Mouse (Mus musculus) MEL (cell line): ENCODE results near the gene Lin54. TPM values are rescaled to one million over a fixed set of nuclear protein-coding genes. Genes with fewer than 3 reads are reported as not detected.

Experiments used
- DNase-seq: peaks from one replicate; pipeline ENCODE4 v3.0.0; 2011; ENCODE audit warnings: low read depth, low spot score
- H3K27ac ChIP-seq: 2 replicates; pipeline ENCODE4 v1.5.1; 2012; ENCODE audit warnings: low read depth, mild to moderate bottlenecking, control low read depth, low read length, moderate library complexity; ENCODE audit not compliant: control insufficient read depth
- H3K27me3 ChIP-seq, 2 experiments: fragments of 150-350 bp in 1 of 2; sonication (generic) in 1 of 2; 2 replicates each; pipeline ENCODE4 v1.6.1; 2012; ENCODE audit warnings: low read length in 2 of 2, mild to moderate bottlenecking in 2 of 2, improper control_type of control experiment in 1 of 2, moderate library complexity in 1 of 2; ENCODE audit not compliant: insufficient read depth in 2 of 2, control insufficient read depth in 1 of 2
- H3K36me3 ChIP-seq, 2 experiments: 2 replicates each; pipeline ENCODE4 v1.6.1; 2012 to 2014; ENCODE audit warnings: low read length in 2 of 2, improper control_type of control experiment in 1 of 2, inconsistent platforms in 1 of 2, mild to moderate bottlenecking in 1 of 2; ENCODE audit not compliant: insufficient read depth in 2 of 2, control insufficient read depth in 1 of 2
- H3K4me1 ChIP-seq, 2 experiments: fragments of 150-350 bp in 1 of 2; sonication (generic) in 1 of 2; 2 replicates each; pipeline ENCODE4 v1.6.1; 2012; ENCODE audit warnings: low read length in 2 of 2, improper control_type of control experiment in 1 of 2, mild to moderate bottlenecking in 1 of 2; ENCODE audit not compliant: insufficient read depth in 2 of 2, control insufficient read depth in 1 of 2
- H3K4me3 ChIP-seq, 2 experiments: fragments of 150-350 bp in 1 of 2; sonication (generic) in 1 of 2; 2 replicates each; pipeline ENCODE4 v1.5.1; 2012; ENCODE audit warnings: low read depth in 2 of 2, low read length in 2 of 2, mild to moderate bottlenecking in 2 of 2, moderate library complexity in 2 of 2, control low read depth in 1 of 2, improper control_type of control experiment in 1 of 2; ENCODE audit not compliant: control insufficient read depth in 1 of 2, insufficient read depth in 1 of 2
- H3K79me2 ChIP-seq: 2 replicates; pipeline ENCODE4 v1.6.1; 2012; ENCODE audit warnings: mild to moderate bottlenecking, low read length, moderate library complexity; ENCODE audit not compliant: control insufficient read depth, poor library complexity, insufficient read depth
- H3K9ac ChIP-seq: 2 replicates; pipeline ENCODE4 v1.6.1; 2012; ENCODE audit warnings: low read depth, mild to moderate bottlenecking, control low read depth, low read length, moderate library complexity; ENCODE audit not compliant: control insufficient read depth, poor library complexity, severe bottlenecking
- H3K9me3 ChIP-seq: fragments of 150-350 bp; sonication (generic); replicated peaks from 2 replicates; pipeline ENCODE4 v1.6.1; 2012; ENCODE audit warnings: mild to moderate bottlenecking, low read length, improper control_type of control experiment, moderate library complexity; ENCODE audit not compliant: insufficient read depth
- CHD1 ChIP-seq: IDR thresholded peaks from 2 replicates; pipeline ENCODE4 v1.6.1; 2012; ENCODE audit warnings: low read depth, mild to moderate bottlenecking, inconsistent platforms, low read length, improper control_type of control experiment
- CHD2 ChIP-seq: IDR thresholded peaks from 2 replicates; pipeline ENCODE4 v1.6.1; 2011; ENCODE audit warnings: low read length, improper control_type of control experiment
- CTCF ChIP-seq, 3 experiments: IDR thresholded peaks in 2 of 3; conservative IDR thresholded peaks in 1 of 3; 2 replicates each; pipeline ENCODE4 v1.5.1; 2011 to 2012; ENCODE audit warnings: low read length in 3 of 3, low read depth in 2 of 3, mild to moderate bottlenecking in 2 of 3, improper control_type of control experiment in 1 of 3, inconsistent platforms in 1 of 3, mixed read lengths in 1 of 3, moderate library complexity in 1 of 3; ENCODE audit not compliant: control insufficient read depth in 1 of 3, insufficient read depth in 1 of 3, poor library complexity in 1 of 3, severe bottlenecking in 1 of 3
- EP300 ChIP-seq, 2 experiments: IDR thresholded peaks; 2 replicates each; pipeline ENCODE4 v1.6.1; 2011; ENCODE audit warnings: improper control_type of control experiment in 2 of 2, low read length in 2 of 2, low read depth in 1 of 2, mild to moderate bottlenecking in 1 of 2
- ETS1 ChIP-seq: IDR thresholded peaks from 2 replicates; pipeline ENCODE4 v1.6.1; 2012; ENCODE audit warnings: low read depth, mild to moderate bottlenecking, inconsistent platforms, low read length, improper control_type of control experiment, moderate library complexity
- GABPA ChIP-seq: IDR thresholded peaks from 2 replicates; pipeline ENCODE4 v1.6.1; 2012; ENCODE audit warnings: low read depth, mild to moderate bottlenecking, inconsistent platforms, low read length, improper control_type of control experiment, moderate library complexity
- HCFC1 ChIP-seq: IDR thresholded peaks from 2 replicates; pipeline ENCODE4 v1.6.1; 2012; ENCODE audit warnings: low read depth, mild to moderate bottlenecking, inconsistent platforms, low read length, improper control_type of control experiment, moderate library complexity
- JUND ChIP-seq: IDR thresholded peaks from 2 replicates; pipeline ENCODE4 v1.6.1; 2011; ENCODE audit warnings: low read depth, mild to moderate bottlenecking, improper control_type of control experiment, low read length
- KAT2A ChIP-seq: conservative IDR thresholded peaks from 2 replicates; pipeline ENCODE4 v1.6.1; 2012; ENCODE audit warnings: low read depth, low read length, improper control_type of control experiment, inconsistent platforms
- MXI1 ChIP-seq: IDR thresholded peaks from 2 replicates; pipeline ENCODE4 v1.6.1; 2011; ENCODE audit warnings: mild to moderate bottlenecking, low read depth, low read length, improper control_type of control experiment
- MYC ChIP-seq: IDR thresholded peaks from 2 replicates; pipeline ENCODE4 v1.6.1; 2011; ENCODE audit warnings: low read depth, mild to moderate bottlenecking, low read length, improper control_type of control experiment, moderate library complexity
- NELFE ChIP-seq: IDR thresholded peaks from 2 replicates; pipeline ENCODE4 v1.6.1; 2011; ENCODE audit warnings: low read depth, low read length, improper control_type of control experiment
- RAD21 ChIP-seq: IDR thresholded peaks from 2 replicates; pipeline ENCODE4 v1.6.1; 2011; ENCODE audit warnings: mild to moderate bottlenecking, low read depth, low read length, improper control_type of control experiment
- SMC3 ChIP-seq: IDR thresholded peaks from 2 replicates; pipeline ENCODE4 v1.6.1; 2011; ENCODE audit warnings: low read depth, low read length, improper control_type of control experiment
- UBTF ChIP-seq: IDR thresholded peaks from 2 replicates; pipeline ENCODE4 v1.6.1; 2012; ENCODE audit warnings: low read depth, mild to moderate bottlenecking, inconsistent platforms, low read length, improper control_type of control experiment, moderate library complexity, borderline replicate concordance; ENCODE audit not compliant: insufficient read depth
- ZC3H11A ChIP-seq: IDR thresholded peaks from 2 replicates; pipeline ENCODE4 v1.6.1; 2012; ENCODE audit warnings: low read depth, mild to moderate bottlenecking, inconsistent platforms, low read length, improper control_type of control experiment
- ZKSCAN1 ChIP-seq: IDR thresholded peaks from 2 replicates; pipeline ENCODE4 v1.6.1; 2012; ENCODE audit warnings: low read depth, mild to moderate bottlenecking, inconsistent platforms, low read length, improper control_type of control experiment, moderate library complexity
- ZMIZ1 ChIP-seq: IDR thresholded peaks from 2 replicates; pipeline ENCODE4 v1.6.1; 2012; ENCODE audit warnings: low read depth, mild to moderate bottlenecking, inconsistent platforms, low read length, improper control_type of control experiment, moderate library complexity
- polyA plus RNA-seq, 2 experiments: library from polyadenylated mRNA; stranded (reverse) in 1 of 2; unstranded in 1 of 2; fragments of >175 nt in 1 of 2; fragments of >200 nt in 1 of 2; gene quantifications; 2 replicates each; pipeline versions ENCODE4 v1.2.1 to v1.2.4; 2012; ENCODE audit warnings: low replicate concordance in 2 of 2, low read depth in 1 of 2; ENCODE audit not compliant: insufficient read length in 2 of 2, insufficient read depth in 1 of 2, missing spikeins in 1 of 2
- total RNA-seq: library from RNA; depleted of rRNA; stranded (reverse); fragments of 300-350 nt; gene quantifications from 2 replicates; pipeline ENCODE4 v1.2.3, GENCODE M21; 2012

Gene Lin54
- total and polyA plus RNA-seq, 3 experiments = 14.1 to 16.0 TPM; not detected in 1

- Histone ChIP-seq H3K27ac (no peak overlapping the region), H3K79me2 (no peaks in the 10 kb centered on the region), H3K36me3 (peaks cover 1 to 13% of the 10 kb centered on the region in 2 experiments; a peak in 3 of 4 replicates), H3K4me3 (no peak overlapping the region), H3K27me3 (no peaks in the 10 kb centered on the region), H3K4me1 (peaks cover 0 to under 1% of the 10 kb centered on the region in 2 experiments; a peak in 1 of 4 replicates), H3K9me3 (no peaks in the 10 kb centered on the region), H3K9ac (no peak overlapping the region)
- no peak for TF ChIP-seq ETS1
- no peak for TF ChIP-seq ZKSCAN1
- no peak for TF ChIP-seq MXI1
- no peak for TF ChIP-seq MYC
- TF ChIP-seq EP300 (IDR thresholded peaks at IDR 0.05; ENCODE audit: low read depth in 1 of 2, low read length in 2 of 2) = no peak
- TF ChIP-seq GABPA = no peak
- peak; percentile 44 for TF ChIP-seq SMC3
- peak; percentile 32 for TF ChIP-seq ZC3H11A
- peak; percentile 55 for TF ChIP-seq RAD21
- TF ChIP-seq CTCF (IDR thresholded peaks at IDR 0.05 in 2 of 3, conservative IDR thresholded peaks at IDR 0.05 in 1 of 3; ENCODE audit: control insufficient read depth in 1 of 3, insufficient read depth in 1 of 3, low read depth in 2 of 3, low read length in 3 of 3, poor library complexity in 1 of 3, severe bottlenecking in 1 of 3) = peak in 2 of 3 experiments; percentile 33 to 49; a peak in 4 of 6 replicates
- no peak for TF ChIP-seq NELFE
- DNase-seq = no peak
Observed at GRCm38 (mm10) chr5:100546294-100547080, 46.0 kb upstream of the Lin54 start.

- Histone ChIP-seq H3K79me2 (no peaks in the 10 kb centered on the region; the same call in 1 of the 2 replicates), H3K9me3 (no peaks in the 10 kb centered on the region), H3K36me3 (peaks cover 0 to 38% of the 10 kb centered on the region in 2 experiments; a peak in 2 of 4 replicates), H3K27me3 (no peaks in the 10 kb centered on the region), H3K27ac (no peak overlapping the region), H3K4me1 (no peaks in the 10 kb centered on the region), H3K9ac (no peak overlapping the region), H3K4me3 (no peak overlapping the region)
- peak; percentile 69 for DNase-seq
- TF ChIP-seq RAD21 (peak; percentile 60), CTCF (IDR thresholded peaks at IDR 0.05 in 2 of 3, conservative IDR thresholded peaks at IDR 0.05 in 1 of 3; ENCODE audit: control insufficient read depth in 1 of 3, insufficient read depth in 1 of 3, low read depth in 2 of 3, low read length in 3 of 3, poor library complexity in 1 of 3, severe bottlenecking in 1 of 3) (peak; percentile 37 to 81 (median 64)), ZC3H11A (0 out of 2 replicates have a peak, but pooled peaks have one; percentile 29), UBTF (no peak), SMC3 (peak; percentile 74)
Observed at GRCm38 (mm10) chr5:100536638-100537037, 36.2 kb upstream of the Lin54 start.

DNA sequence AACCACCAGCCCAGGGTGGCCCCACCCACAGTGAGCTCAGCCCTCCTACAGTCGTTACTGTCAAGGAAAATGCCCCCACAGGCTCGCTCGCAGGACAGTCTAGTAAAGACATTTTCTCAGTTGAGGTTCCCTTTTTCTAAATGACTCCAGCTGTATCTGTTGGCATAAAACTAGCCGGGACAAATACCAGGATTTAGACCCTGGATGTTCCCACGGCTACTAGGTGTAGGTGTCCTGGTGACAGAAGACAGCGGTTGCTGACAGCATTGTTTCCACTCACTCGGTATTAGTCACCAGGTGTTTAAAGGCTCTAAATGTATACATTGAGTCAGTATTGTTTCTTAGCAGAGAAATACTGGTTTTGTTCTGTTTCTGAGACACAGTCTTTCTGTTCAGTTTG is 35.4 kb upstream of the Lin54 start:
- H3K27me3 ChIP-seq = no peaks in the 10 kb centered on the region
- no peaks in the 10 kb centered on the region; the same call in 1 of the 2 replicates for H3K79me2 ChIP-seq
- H3K36me3 ChIP-seq = peaks cover 0 to 36% of the 10 kb centered on the region in 2 experiments; a peak in 2 of 4 replicates
- no peak overlapping the region for H3K27ac ChIP-seq
- H3K4me1 ChIP-seq = no peaks in the 10 kb centered on the region
- no peak overlapping the region for H3K4me3 ChIP-seq
- DNase-seq = no peak
- no peak overlapping the region for H3K9ac ChIP-seq
- TF ChIP-seq KAT2A = no peak
- TF ChIP-seq ZMIZ1 = no peak
- no peak for TF ChIP-seq JUND
- TF ChIP-seq HCFC1 = no peak
- no peak for TF ChIP-seq CHD2
- TF ChIP-seq CHD1 = no peak
- TF ChIP-seq ETS1 = no peak
- no peak for TF ChIP-seq CTCF (IDR thresholded peaks at IDR 0.05 in 2 of 3, conservative IDR thresholded peaks at IDR 0.05 in 1 of 3; ENCODE audit: control insufficient read depth in 1 of 3, insufficient read depth in 1 of 3, low read depth in 2 of 3, low read length in 3 of 3, poor library complexity in 1 of 3, severe bottlenecking in 1 of 3)
- no peaks in the 10 kb centered on the region for H3K9me3 ChIP-seq
